Mouse (Mus musculus) spleen, adult 18-20 months (tissue): ENCODE data around the gene Mt2.

Experiments used
- DNase-seq, 2 experiments: peaks; one replicate each; pipeline ENCODE4 v3.0.0; 2022; ENCODE audit warnings: mixed read lengths in 2 of 2

Gene Mt2

GRCm38 (mm10) chr8:94172809-94173732 lies 607 bp downstream of the Mt2 start:
- DNase-seq, result no peak

DNA sequence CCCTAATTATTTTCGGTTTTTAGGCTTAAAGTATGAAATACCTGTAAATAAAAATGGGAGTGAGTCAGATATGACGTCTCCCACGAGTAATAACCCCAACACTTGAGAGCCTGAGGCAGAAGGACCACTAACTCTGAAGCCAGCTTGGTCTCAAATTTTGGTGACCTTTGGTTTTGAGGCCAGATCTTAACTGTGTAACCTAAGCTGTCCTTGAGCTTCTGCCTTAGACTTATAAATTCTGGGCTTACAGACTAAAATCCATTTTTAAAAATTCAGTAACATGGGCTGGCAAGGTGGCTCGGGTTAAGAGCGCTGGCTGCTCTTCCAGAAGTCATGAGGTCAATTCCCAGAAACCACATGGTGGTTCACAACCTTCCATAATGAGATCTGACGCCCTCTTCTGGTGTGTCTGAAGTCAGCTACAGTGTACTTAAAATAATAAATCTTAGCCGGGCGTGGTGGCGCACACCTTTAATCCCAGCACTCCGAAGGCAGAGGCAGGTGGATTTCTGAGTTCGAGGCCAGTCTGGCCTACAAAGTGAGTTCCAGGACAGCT lies 1.5 kb downstream of the Mt2 start:
- no peak for DNase-seq

- DNase-seq, result no peak
Measured at GRCm38 (mm10) chr8:94174619-94175213, 2.3 kb downstream of the Mt2 start.

- DNase-seq, result no peak
Measured at GRCm38 (mm10) chr8:94177716-94178390, 5.4 kb downstream of the Mt2 start.

DNA sequence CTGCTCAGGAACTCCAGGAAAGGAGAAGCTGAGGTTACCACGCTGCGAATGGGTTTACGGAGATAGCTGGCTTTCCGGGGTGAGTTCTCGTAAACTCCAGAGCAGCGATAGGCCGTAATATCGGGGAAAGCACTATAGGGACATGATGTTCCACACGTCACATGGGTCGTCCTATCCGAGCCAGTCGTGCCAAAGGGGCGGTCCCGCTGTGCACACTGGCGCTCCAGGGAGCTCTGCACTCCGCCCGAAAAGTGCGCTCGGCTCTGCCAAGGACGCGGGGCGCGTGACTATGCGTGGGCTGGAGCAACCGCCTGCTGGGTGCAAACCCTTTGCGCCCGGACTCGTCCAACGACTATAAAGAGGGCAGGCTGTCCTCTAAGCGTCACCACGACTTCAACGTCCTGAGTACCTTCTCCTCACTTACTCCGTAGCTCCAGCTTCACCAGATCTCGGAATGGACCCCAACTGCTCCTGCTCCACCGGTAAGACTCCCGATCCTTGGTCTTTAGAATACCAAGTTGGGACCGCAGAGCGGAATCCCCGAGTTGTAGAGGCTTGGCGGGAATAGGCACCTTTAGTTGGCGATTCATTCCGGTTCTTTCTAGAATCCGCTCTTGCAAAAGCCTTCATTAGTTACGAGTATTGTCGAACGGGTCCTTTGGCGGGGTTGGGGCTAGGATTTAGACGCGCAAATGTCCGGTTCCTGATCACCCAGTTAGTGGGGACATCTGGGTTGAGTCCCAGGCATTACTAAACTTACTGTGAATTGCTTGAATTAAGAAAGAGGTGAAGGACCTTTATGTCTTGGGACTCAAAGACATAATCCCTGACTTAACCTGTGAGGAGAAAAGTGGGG lies 6.6 kb downstream of the Mt2 start, which contains the start of gene Mt1:
Gene Mt1, plus strand, starts transcription at position 226 of the 856 bp plus-strand sequence.
- peak; percentile 34 to 40 for DNase-seq

- no peak for DNase-seq
Measured at GRCm38 (mm10) chr8:94179713-94180560, 7.5 kb downstream of the Mt2 start.

GRCm38 (mm10) chr8:94180561-94180908 lies 8.1 kb downstream of the Mt2 start:
- DNase-seq, result no peak

GRCm38 (mm10) chr8:94182055-94182929 lies 9.8 kb downstream of the Mt2 start:
- DNase-seq, result no peak

DNA sequence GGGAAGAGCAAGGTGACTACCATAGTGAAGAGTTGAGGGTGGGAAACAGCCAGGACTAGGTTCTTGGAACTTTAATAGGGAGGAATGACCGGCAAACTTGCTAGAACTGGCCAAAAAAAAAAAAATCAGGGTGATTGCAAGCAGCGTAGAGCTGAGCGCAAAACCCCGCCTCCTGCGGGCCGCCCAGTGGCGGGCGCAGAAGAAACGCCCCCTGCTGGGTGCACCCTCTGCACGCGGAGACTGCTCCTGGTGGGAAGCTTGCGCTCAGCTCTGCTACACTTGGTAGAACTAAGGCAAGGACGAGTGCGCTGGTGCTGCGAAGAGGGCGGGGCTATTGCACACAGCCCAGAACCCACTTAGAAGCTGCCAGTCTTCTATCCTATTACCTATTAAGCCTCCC lies 10.7 kb downstream of the Mt2 start:
- peak; percentile 53 to 68 for DNase-seq

DNA sequence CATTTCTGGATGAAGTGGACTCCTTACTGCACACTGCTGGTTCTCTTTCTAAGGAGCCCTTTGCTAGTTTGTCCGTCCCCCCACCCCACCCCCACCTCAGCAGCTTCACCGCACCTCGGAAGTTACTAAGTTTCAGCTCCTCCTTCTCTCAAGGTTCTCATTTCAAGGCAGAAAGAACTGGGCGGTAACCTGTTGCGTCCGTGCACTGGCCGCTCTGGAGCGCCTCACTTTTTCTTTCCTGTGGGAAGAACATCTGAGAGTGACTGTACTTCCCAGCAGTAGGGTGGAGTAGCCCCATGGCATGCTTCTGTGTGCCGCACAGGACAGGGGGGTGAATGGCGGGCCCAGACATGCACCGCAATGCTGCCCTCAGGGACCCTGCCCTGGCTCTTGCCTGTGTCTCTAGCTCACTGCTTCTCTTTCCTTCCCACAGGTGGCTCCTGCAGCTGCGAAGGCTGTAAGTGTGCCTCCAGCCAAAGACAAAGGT lies 11.9 kb downstream of the Mt2 start:
- DNase-seq, result no peak

DNA sequence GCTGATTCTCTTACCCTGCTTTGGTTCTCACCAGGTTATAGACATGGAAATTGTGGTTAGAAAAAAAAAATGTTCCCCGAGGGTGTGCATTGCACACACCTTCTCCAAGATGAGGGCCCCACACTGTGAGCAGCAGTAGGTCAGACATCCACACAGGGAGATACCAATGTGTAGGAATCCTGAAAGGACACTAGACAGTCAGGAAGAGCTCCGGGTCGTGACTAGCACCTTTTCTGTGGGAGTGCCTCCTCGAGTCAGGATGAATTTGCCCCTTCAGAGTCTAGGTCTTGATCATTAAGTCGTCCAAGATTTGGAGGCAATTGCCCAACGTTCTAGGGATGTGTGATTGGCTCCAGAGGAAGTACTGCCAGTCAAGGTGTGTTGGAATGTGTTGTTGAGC lies 13.3 kb downstream of the Mt2 start:
- DNase-seq, result no peak

DNA sequence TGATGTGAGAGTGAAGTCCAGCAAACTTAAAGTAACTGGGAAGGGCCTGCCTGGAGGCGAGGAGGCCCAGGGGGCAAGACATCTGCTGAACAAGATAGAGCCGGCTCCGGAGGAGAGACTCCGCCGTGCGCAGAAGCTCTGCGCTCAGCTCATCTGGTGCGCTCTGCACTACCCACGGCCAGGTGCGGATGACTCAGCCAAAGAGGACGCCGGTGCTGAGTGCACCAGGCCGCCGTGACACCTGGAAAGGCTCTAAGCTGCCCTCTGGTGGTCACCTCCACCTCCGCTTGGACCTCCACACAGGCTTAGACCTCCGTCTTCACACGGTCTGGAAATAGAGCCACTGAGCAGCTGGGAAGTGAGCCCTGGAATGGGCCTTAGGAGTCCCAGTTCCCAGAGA lies 14.1 kb downstream of the Mt2 start:
- DNase-seq, result peak; percentile 43 to 70

DNA sequence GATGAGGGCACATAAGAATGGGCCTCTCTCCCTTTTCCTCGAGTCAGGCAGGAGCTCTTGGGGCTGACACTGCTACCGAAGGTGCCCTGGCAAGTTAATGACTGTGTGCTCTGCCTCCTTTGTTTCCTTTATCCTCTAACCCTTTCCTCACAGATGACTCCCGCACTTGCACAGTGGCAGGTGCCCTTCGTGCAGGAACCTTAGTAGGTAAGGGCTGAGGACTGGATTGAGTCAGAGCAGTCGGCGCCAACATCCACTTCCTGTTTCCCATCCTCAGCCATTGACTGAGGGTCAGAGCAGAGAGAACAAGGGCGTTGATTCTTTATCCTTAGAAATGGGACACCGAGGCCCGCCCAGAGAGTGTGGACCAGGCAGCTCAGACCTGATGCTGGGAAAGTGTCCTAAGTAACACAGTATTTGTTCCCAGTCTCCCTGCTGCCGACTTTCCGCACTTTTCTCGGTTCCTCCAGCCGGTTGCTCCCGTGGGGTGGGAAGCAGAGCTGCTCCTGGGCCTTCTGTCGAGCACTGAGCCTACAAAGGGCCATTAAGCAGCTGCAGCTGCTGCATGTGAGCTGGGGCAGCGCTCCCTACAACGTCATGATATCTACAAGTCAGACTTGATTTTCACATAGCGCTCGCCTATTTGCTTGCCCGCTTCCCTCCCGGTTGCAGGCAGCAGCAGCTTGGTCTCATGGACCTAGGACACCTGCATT lies 15.0 kb downstream of the Mt2 start:
- no peak for DNase-seq

- no peak for DNase-seq
Measured at GRCm38 (mm10) chr8:94189275-94190031, 17.0 kb downstream of the Mt2 start.

- peak; percentile 72 to 73 for DNase-seq
Measured at GRCm38 (mm10) chr8:94191101-94191691, 18.7 kb downstream of the Mt2 start.

- no peak for DNase-seq
Measured at GRCm38 (mm10) chr8:94192926-94193325, 20.5 kb downstream of the Mt2 start.

GRCm38 (mm10) chr8:94194591-94195223 lies 22.2 kb downstream of the Mt2 start:
- no peak for DNase-seq
